Mouse (Mus musculus) spleen, adult 2 months (tissue): ENCODE data around the gene Arfip1.

ENCODE experiments used
- CTCF ChIP-seq: fragments of 200-500 bp; IDR thresholded peaks from 2 replicates; pipeline ENCODE4 v1.5.1; 2011; ENCODE audit warnings: mild to moderate bottlenecking, inconsistent platforms; ENCODE audit not compliant: insufficient read depth, insufficient read length, insufficient replicate concordance; ENCODE audit errors: extremely low read depth
- POLR2A ChIP-seq: fragments of 200-500 bp; IDR thresholded peaks from 2 replicates; pipeline ENCODE4 v1.6.1; 2011; ENCODE audit warnings: low read depth, low read length, inconsistent platforms

DNA sequence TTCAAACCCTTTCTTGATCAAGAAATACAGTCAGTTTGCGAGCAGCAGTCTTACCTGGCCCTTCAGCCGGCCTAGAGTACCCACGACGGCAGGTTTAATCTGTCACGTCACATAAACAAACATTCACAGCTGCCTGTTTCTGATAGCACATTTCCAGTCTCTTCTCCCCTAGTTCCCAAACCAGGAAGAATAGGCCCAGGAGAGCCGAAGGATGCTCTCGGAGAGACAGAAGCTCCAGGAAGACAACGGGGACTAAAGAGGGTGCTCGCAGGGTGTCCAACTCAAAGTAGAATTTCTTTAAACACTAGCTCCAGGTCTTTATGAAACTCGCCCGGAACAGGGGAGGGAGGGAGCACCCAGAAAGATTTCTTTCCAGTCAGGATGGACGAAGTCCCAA is 103.5 kb downstream of the Arfip1 start:
- TF ChIP-seq CTCF (no peak), POLR2A (no peak)
